Mouse (Mus musculus) heart, adult 8-10 months (tissue): ENCODE data around the gene Ly6g6c. TPM values are rescaled to one million over a fixed set of nuclear protein-coding genes. Genes with fewer than 3 reads are reported as not detected.

Experiments used
- DNase-seq: peaks from one replicate; pipeline ENCODE4 v3.0.0; 2022; ENCODE audit warnings: low spot score
- total RNA-seq, 4 experiments: library from RNA; stranded (reverse); gene quantifications; 2 replicates each; pipeline ENCODE4 v1.2.4; 2022

Ly6g6c gene
- total RNA-seq, 4 experiments from 2014 or later: not detected

- no peak for DNase-seq
Measured at GRCm38 (mm10) chr17:35082841-35083576, 17.8 kb downstream of the Ly6g6c start.

- no peak for DNase-seq
Measured at GRCm38 (mm10) chr17:35083929-35084497, 18.8 kb downstream of the Ly6g6c start.

- no peak for DNase-seq
Measured at GRCm38 (mm10) chr17:35085208-35085865, 20.1 kb downstream of the Ly6g6c start, which contains the start of gene Ly6g6f. Gene Ly6g6f, minus strand, starts transcription at chr17:35085610.

- DNase-seq: no peak
Measured at GRCm38 (mm10) chr17:35088151-35088550, 23.0 kb downstream of the Ly6g6c start.

GRCm38 (mm10) chr17:35088825-35089644 lies 23.8 kb downstream of the Ly6g6c start, which contains the start of gene Abhd16a:
Gene Abhd16a, plus strand, starts transcription at chr17:35089263.
- DNase-seq: peak; percentile 92

- no peak for DNase-seq
Measured at GRCm38 (mm10) chr17:35090166-35090932, 25.2 kb downstream of the Ly6g6c start.

- no peak for DNase-seq
Measured at GRCm38 (mm10) chr17:35092403-35093198, 27.4 kb downstream of the Ly6g6c start.

GRCm38 (mm10) chr17:35094475-35095365 lies 29.5 kb downstream of the Ly6g6c start:
- DNase-seq: no peak

GRCm38 (mm10) chr17:35096597-35096996 lies 31.4 kb downstream of the Ly6g6c start:
- DNase-seq: no peak

GRCm38 (mm10) chr17:35097164-35097655 lies 32.0 kb downstream of the Ly6g6c start:
- no peak for DNase-seq

GRCm38 (mm10) chr17:35100196-35100765 lies 35.1 kb downstream of the Ly6g6c start:
- DNase-seq: no peak

- no peak for DNase-seq
Measured at GRCm38 (mm10) chr17:35101161-35101560, 36.0 kb downstream of the Ly6g6c start.

GRCm38 (mm10) chr17:35102299-35102698 lies 37.1 kb downstream of the Ly6g6c start:
- DNase-seq: no peak

GRCm38 (mm10) chr17:35103221-35103690 lies 38.1 kb downstream of the Ly6g6c start:
- no peak for DNase-seq

GRCm38 (mm10) chr17:35104079-35104478 lies 38.9 kb downstream of the Ly6g6c start:
- DNase-seq: no peak

- DNase-seq: no peak
Measured at GRCm38 (mm10) chr17:35104754-35105153, 39.6 kb downstream of the Ly6g6c start.

GRCm38 (mm10) chr17:35105740-35106389 lies 40.7 kb downstream of the Ly6g6c start:
- no peak for DNase-seq

- DNase-seq: no peak
Measured at GRCm38 (mm10) chr17:35106522-35106921, 41.3 kb downstream of the Ly6g6c start.
